Mouse (Mus musculus): ENCODE measurements around the gene Slc25a17. TPM values are rescaled to one million over a fixed set of nuclear protein-coding genes. Genes with fewer than 3 reads are reported as not detected.
A peak's percentile ranks its signal among the peaks of the same experiment; 100 is the strongest.

Slc25a17 gene
- polyA plus RNA-seq, 1 experiment from 2014 or later, result 148 TPM

GRCm38 (mm10) chr15:81336466-81336865 is 24.1 kb downstream of the Slc25a17 start:
- Histone ChIP-seq H3K4me3 (ENCODE audit: low read length) (no peak overlapping the region), H3K4me2 (replicated peaks; ENCODE audit: low read depth, low read length) (no peak overlapping the region), H3K9me3 (ENCODE audit: low read length) (no peaks in the 10 kb centered on the region), H3K27ac (ENCODE audit: low read length) (no peak overlapping the region), H3K36me3 (ENCODE audit: insufficient read depth, low read length) (peaks cover 51% of the 10 kb centered on the region), H3K9ac (replicated peaks; ENCODE audit: low read length) (no peak overlapping the region), H3K4me1 (ENCODE audit: insufficient read depth, low read length) (no peaks in the 10 kb centered on the region), H3K27me3 (ENCODE audit: insufficient read depth, low read length) (no peaks in the 10 kb centered on the region)
- 78% methylated on average over 5 of the region's 5 CpGs for WGBS
- ATAC-seq (ENCODE audit: low FRiP score, low TSS enrichment), result no peak

- Histone ChIP-seq H3K27me3 (ENCODE audit: insufficient read depth, low read length) (no peaks in the 10 kb centered on the region), H3K4me3 (ENCODE audit: low read length) (no peak overlapping the region), H3K27ac (ENCODE audit: low read length) (no peak overlapping the region), H3K4me2 (replicated peaks; ENCODE audit: low read depth, low read length) (no peak overlapping the region), H3K9me3 (ENCODE audit: low read length) (no peaks in the 10 kb centered on the region), H3K36me3 (ENCODE audit: insufficient read depth, low read length) (peaks cover 47% of the 10 kb centered on the region), H3K9ac (replicated peaks; ENCODE audit: low read length) (no peak overlapping the region), H3K4me1 (ENCODE audit: insufficient read depth, low read length) (peaks cover 6% of the 10 kb centered on the region)
- 94% methylated on average over 4 of the region's 4 CpGs for WGBS
- no peak for ATAC-seq (ENCODE audit: low FRiP score, low TSS enrichment)
These were observed 28.1 kb downstream of the Slc25a17 start for GRCm38 (mm10) chr15:81332517-81332916.

GRCm38 (mm10) chr15:81330816-81331433 is 29.7 kb downstream of the Slc25a17 start:
- ATAC-seq (ENCODE audit: low FRiP score, low TSS enrichment), result no peak
- H3K4me2 ChIP-seq (replicated peaks; ENCODE audit: low read depth, low read length), result no peak overlapping the region
- no peak overlapping the region for H3K9ac ChIP-seq (replicated peaks; ENCODE audit: low read length)
- peaks cover 48% of the 10 kb centered on the region for H3K36me3 ChIP-seq (ENCODE audit: insufficient read depth, low read length)
- no peaks in the 10 kb centered on the region for H3K9me3 ChIP-seq (ENCODE audit: low read length)
- peaks cover 6% of the 10 kb centered on the region for H3K4me1 ChIP-seq (ENCODE audit: insufficient read depth, low read length)
- 65% methylated on average over 3 of the region's 3 CpGs for WGBS
- H3K27me3 ChIP-seq (ENCODE audit: insufficient read depth, low read length), result no peaks in the 10 kb centered on the region
- no peak overlapping the region for H3K27ac ChIP-seq (ENCODE audit: low read length)
- H3K4me3 ChIP-seq (ENCODE audit: low read length), result no peak overlapping the region

- ATAC-seq (ENCODE audit: low FRiP score, low TSS enrichment), result no peak
- Histone ChIP-seq H3K4me1 (ENCODE audit: insufficient read depth, low read length) (peaks cover 6% of the 10 kb centered on the region), H3K27me3 (ENCODE audit: insufficient read depth, low read length) (no peaks in the 10 kb centered on the region), H3K36me3 (ENCODE audit: insufficient read depth, low read length) (peaks cover 50% of the 10 kb centered on the region), H3K4me3 (ENCODE audit: low read length) (no peak overlapping the region), H3K27ac (ENCODE audit: low read length) (peak overlapping the region; percentile 21; the same call in 1 of the 2 replicates), H3K9me3 (ENCODE audit: low read length) (no peaks in the 10 kb centered on the region), H3K9ac (replicated peaks; ENCODE audit: low read length) (no peak overlapping the region), H3K4me2 (replicated peaks; ENCODE audit: low read depth, low read length) (no peak overlapping the region)
- WGBS, result 29% methylated on average over 5 of the region's 5 CpGs
These were observed 30.8 kb downstream of the Slc25a17 start for GRCm38 (mm10) chr15:81329721-81330369.

GRCm38 (mm10) chr15:81327501-81327900 is 33.1 kb downstream of the Slc25a17 start:
- Histone ChIP-seq H3K27me3 (ENCODE audit: insufficient read depth, low read length) (no peaks in the 10 kb centered on the region), H3K9ac (replicated peaks; ENCODE audit: low read length) (no peak overlapping the region), H3K4me1 (ENCODE audit: insufficient read depth, low read length) (peaks cover 6% of the 10 kb centered on the region), H3K9me3 (ENCODE audit: low read length) (no peaks in the 10 kb centered on the region), H3K4me3 (ENCODE audit: low read length) (no peak overlapping the region), H3K36me3 (ENCODE audit: insufficient read depth, low read length) (peaks cover 45% of the 10 kb centered on the region), H3K27ac (ENCODE audit: low read length) (no peak overlapping the region), H3K4me2 (replicated peaks; ENCODE audit: low read depth, low read length) (no peak overlapping the region)
- no peak for ATAC-seq (ENCODE audit: low FRiP score, low TSS enrichment)
- 88% methylated on average over 7 of the region's 7 CpGs for WGBS

GRCm38 (mm10) chr15:81324979-81325378 is 35.6 kb downstream of the Slc25a17 start:
- WGBS, result 73% methylated on average over 4 of the region's 4 CpGs
- H3K4me1 ChIP-seq (ENCODE audit: insufficient read depth, low read length), result peaks cover 5% of the 10 kb centered on the region
- no peaks in the 10 kb centered on the region for H3K27me3 ChIP-seq (ENCODE audit: insufficient read depth, low read length)
- H3K4me3 ChIP-seq (ENCODE audit: low read length), result no peak overlapping the region
- no peaks in the 10 kb centered on the region for H3K9me3 ChIP-seq (ENCODE audit: low read length)
- no peak for ATAC-seq (ENCODE audit: low FRiP score, low TSS enrichment)
- peaks cover 65% of the 10 kb centered on the region for H3K36me3 ChIP-seq (ENCODE audit: insufficient read depth, low read length)
- H3K4me2 ChIP-seq (replicated peaks; ENCODE audit: low read depth, low read length), result no peak overlapping the region
- H3K9ac ChIP-seq (replicated peaks; ENCODE audit: low read length), result no peak overlapping the region
- no peak overlapping the region for H3K27ac ChIP-seq (ENCODE audit: low read length)

GRCm38 (mm10) chr15:81320137-81320536 is 40.5 kb downstream of the Slc25a17 start:
- 98% methylated on average over 3 of the region's 3 CpGs for WGBS
- Histone ChIP-seq H3K4me2 (replicated peaks; ENCODE audit: low read depth, low read length) (no peak overlapping the region), H3K9ac (replicated peaks; ENCODE audit: low read length) (no peak overlapping the region), H3K9me3 (ENCODE audit: low read length) (peaks cover 3% of the 10 kb centered on the region; the same call in 1 of the 2 replicates), H3K4me3 (ENCODE audit: low read length) (no peak overlapping the region), H3K36me3 (ENCODE audit: insufficient read depth, low read length) (peaks cover 59% of the 10 kb centered on the region), H3K27me3 (ENCODE audit: insufficient read depth, low read length) (no peaks in the 10 kb centered on the region), H3K4me1 (ENCODE audit: insufficient read depth, low read length) (no peaks in the 10 kb centered on the region), H3K27ac (ENCODE audit: low read length) (no peak overlapping the region)
- no peak for ATAC-seq (ENCODE audit: low FRiP score, low TSS enrichment)

- H3K9me3 ChIP-seq (ENCODE audit: low read length), result peaks cover 3% of the 10 kb centered on the region; the same call in 1 of the 2 replicates
- H3K4me1 ChIP-seq (ENCODE audit: insufficient read depth, low read length), result no peaks in the 10 kb centered on the region
- H3K9ac ChIP-seq (replicated peaks; ENCODE audit: low read length), result no peak overlapping the region
- no peak for ATAC-seq (ENCODE audit: low FRiP score, low TSS enrichment)
- H3K27me3 ChIP-seq (ENCODE audit: insufficient read depth, low read length), result no peaks in the 10 kb centered on the region
- WGBS, result 93% methylated on average over 9 of the region's 9 CpGs
- peaks cover 59% of the 10 kb centered on the region for H3K36me3 ChIP-seq (ENCODE audit: insufficient read depth, low read length)
- no peak overlapping the region for H3K4me2 ChIP-seq (replicated peaks; ENCODE audit: low read depth, low read length)
- H3K27ac ChIP-seq (ENCODE audit: low read length), result no peak overlapping the region
- no peak overlapping the region for H3K4me3 ChIP-seq (ENCODE audit: low read length)
These were observed 41.1 kb downstream of the Slc25a17 start for GRCm38 (mm10) chr15:81319462-81319861.

- Histone ChIP-seq H3K27ac (ENCODE audit: low read length) (no peak overlapping the region), H3K4me3 (ENCODE audit: low read length) (no peak overlapping the region), H3K9ac (replicated peaks; ENCODE audit: low read length) (no peak overlapping the region), H3K4me2 (replicated peaks; ENCODE audit: low read depth, low read length) (no peak overlapping the region), H3K36me3 (ENCODE audit: insufficient read depth, low read length) (peaks cover 20% of the 10 kb centered on the region), H3K4me1 (ENCODE audit: insufficient read depth, low read length) (no peaks in the 10 kb centered on the region), H3K27me3 (ENCODE audit: insufficient read depth, low read length) (no peaks in the 10 kb centered on the region), H3K9me3 (ENCODE audit: low read length) (peaks cover 3% of the 10 kb centered on the region; the same call in 1 of the 2 replicates)
- no peak for ATAC-seq (ENCODE audit: low FRiP score, low TSS enrichment)
- 83% methylated on average over 3 of the region's 3 CpGs for WGBS
These were observed 46.7 kb downstream of the Slc25a17 start for GRCm38 (mm10) chr15:81313928-81314327.

- ATAC-seq (ENCODE audit: low FRiP score, low TSS enrichment), result no peak
- H3K9me3 ChIP-seq (ENCODE audit: low read length), result no peaks in the 10 kb centered on the region
- 55% methylated on average over 6 of the region's 6 CpGs for WGBS
These were observed 49.6 kb downstream of the Slc25a17 start for GRCm38 (mm10) chr15:81311026-81311425.

More at GRCm38 (mm10) chr15:81311026-81311425, 49.6 kb downstream of the Slc25a17 start:
- Histone ChIP-seq H3K36me3 (ENCODE audit: insufficient read depth, low read length) (peaks cover 4% of the 10 kb centered on the region), H3K4me1 (ENCODE audit: insufficient read depth, low read length) (no peaks in the 10 kb centered on the region), H3K27ac (ENCODE audit: low read length) (no peak overlapping the region), H3K4me2 (replicated peaks; ENCODE audit: low read depth, low read length) (no peak overlapping the region), H3K4me3 (ENCODE audit: low read length) (no peak overlapping the region), H3K9ac (replicated peaks; ENCODE audit: low read length) (no peak overlapping the region), H3K27me3 (ENCODE audit: insufficient read depth, low read length) (no peaks in the 10 kb centered on the region)
